Mouse (Mus musculus): ENCODE measurements around the gene Rab40c. TPM values are rescaled to one million over a fixed set of nuclear protein-coding genes. Genes with fewer than 3 reads are reported as not detected.
"Not testable (repeated sequence)": the region's sequence is repeated elsewhere in the genome, so short reads cannot be mapped to it uniquely, and the experiment has no call there.

The Rab40c gene
- total RNA-seq, 2 experiments from 2014 or later, result 48.6 to 52.2 TPM

DNA sequence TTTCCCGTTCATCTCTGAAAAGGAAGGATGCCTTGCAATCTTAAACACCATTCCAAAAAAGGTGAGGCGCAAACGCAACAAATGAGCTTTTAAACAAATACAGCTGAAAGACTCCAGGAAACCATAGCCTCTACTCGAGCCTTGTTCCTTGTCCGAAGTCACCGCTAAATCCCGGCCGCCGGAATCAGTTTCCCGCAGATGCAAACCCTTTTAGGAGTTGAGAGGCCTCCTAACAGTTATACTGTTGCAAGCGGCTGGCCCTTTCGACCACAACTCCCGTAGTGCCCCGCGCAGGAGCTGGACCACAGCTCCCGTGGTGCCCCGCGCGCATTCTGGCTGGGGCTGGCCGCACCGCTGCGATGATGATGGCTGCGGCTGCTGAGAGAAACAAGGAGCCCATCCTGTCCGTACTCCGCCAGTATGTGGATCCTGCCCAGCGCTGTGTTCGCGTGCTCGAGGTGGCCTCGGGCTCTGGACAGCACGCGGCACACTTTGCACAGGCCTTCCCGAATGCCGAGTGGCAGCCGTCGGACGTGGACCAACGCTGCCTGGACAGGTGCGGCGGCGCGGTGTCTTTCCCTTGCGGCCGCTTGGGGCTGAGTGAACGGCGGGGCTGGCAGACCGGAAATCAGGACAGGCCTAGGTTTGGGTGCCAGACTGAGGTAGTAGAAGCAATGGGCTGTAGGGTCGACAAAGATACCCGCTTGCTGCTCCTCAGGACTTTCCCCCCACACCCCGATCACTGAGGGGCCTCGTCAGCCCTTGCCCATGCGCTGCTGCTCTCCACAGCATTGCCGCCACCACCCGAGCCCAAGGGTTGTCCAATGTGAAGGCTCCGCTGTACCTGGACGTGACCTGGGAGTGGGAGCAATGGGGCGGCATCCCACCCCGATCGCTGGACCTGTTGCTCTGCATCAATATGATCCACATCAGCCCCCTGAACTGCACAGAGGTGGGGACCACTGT lies 44.1 kb downstream of the Rab40c start:
- DNase-seq (ENCODE audit: low spot score in 2 of 2), result peak; percentile 91 to 93

DNA sequence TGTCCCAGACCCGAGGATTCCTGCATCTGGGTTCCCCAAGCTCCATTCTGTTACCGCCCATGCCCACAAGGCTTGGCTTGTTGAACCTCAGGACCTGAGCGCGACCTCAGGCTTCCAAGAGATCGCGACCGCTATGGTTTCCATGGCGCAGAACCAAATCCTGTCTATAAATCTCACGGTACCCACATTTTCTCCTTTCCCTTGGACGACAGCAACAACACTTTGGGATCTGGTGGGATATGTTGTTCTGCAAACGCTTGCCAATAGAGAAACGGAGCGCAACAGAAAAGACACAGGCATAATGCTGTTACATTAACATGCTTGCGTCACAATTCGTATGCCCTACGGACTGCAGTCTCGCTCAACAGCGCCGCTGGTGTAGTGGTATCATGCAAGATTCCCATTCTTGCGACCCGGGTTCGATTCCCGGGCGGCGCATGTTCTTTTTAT lies 44.8 kb downstream of the Rab40c start, which contains the start of gene Mettl26:
Gene Mettl26, plus strand, starts transcription at position 354 of the 450 bp plus-strand sequence.
- peak; percentile 98 to 99 for DNase-seq (ENCODE audit: low spot score in 2 of 2)

- DNase-seq (ENCODE audit: low spot score in 2 of 2), result no peak
Observed at GRCm38 (mm10) chr17:25874148-25874720, 45.3 kb downstream of the Rab40c start.

DNA sequence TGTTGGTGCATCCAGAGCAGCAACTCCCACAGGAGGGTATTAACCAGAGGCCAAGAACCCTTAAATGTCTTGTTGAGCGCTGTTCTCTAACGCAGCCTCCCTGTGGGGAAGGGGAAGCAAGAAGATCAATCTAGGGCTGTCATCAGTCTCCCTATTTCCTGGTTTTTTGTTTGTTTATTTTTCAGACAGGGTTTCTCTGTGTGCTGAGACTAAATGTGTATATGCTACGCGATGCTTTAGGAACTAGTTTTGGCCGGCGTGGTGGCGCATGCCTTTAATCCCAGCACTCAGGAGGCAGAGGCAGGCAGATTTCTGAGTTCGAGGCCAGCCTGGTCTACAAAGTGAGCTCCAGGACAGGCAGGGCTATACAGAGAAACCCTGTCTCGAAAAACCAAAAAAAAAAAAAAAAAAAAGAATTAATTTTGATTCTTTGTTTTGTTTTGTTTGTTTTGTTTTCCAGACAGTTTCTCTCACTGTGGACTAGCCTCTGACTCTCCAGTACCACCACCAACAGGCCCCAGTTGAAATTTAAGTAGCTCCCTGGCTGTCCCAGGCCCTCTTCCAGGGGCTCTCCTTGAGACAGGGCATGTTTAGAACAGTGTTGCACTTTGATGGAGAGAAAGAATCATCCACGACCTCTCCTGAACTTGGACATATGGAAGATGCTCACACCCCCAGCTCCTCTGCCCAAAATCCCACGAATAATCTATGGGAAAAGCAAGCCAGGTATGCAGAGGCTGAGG lies 46.0 kb downstream of the Rab40c start:
- DNase-seq (ENCODE audit: low spot score in 2 of 2), result no peak

DNA sequence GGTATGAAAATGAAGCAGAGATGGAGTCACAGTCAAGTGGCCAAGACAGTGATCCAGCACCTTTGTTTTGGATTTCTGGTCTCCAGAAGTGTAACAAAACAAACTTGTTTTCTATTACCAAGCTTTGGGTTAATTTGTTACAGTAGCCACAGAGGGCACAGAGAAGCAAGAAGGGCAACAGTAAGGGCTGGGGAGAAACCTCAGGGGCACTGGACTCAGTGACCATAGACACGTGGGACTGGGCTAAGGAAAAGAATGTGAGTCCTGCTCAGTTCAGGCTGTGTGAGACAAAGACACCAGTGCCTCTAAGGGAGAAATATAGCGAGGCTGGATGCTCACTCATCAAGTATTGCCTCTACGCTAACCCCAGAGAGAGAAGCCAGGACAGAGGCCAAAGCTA lies 46.9 kb downstream of the Rab40c start:
- DNase-seq (ENCODE audit: low spot score in 2 of 2), result no peak

DNA sequence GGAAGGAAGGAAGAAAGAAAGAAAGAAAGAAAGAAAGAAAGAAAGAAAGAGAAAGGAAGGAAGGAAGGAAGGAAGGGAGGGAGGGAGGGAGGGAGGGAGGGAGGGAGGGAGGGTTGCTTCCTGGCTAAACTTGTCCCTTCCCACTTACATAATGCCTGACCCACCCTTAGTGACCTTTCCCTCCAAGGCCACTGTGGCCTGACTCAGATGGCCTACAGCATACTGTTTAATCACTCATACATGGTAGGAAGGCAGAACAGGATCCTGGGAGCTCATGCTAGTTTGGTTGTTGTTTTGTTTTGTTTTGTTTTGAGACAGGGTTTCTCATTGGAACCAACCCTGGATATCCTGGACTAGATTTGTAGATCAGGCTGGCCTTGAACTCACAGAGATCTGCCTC lies 48.0 kb downstream of the Rab40c start:
- DNase-seq (ENCODE audit: low spot score in 2 of 2), result not testable (repeated sequence)

GRCm38 (mm10) chr17:25869954-25870353 lies 49.6 kb downstream of the Rab40c start:
- DNase-seq (ENCODE audit: low spot score in 2 of 2), result no peak

- no peak for DNase-seq (ENCODE audit: low spot score in 2 of 2)
Observed at GRCm38 (mm10) chr17:25869498-25869897, 50.0 kb downstream of the Rab40c start.

- DNase-seq (ENCODE audit: low spot score in 2 of 2), result peak; percentile 78 to 87
Observed at GRCm38 (mm10) chr17:25868601-25869191, 50.8 kb downstream of the Rab40c start, which contains the start of gene Mcrip2. TSS of gene Mcrip2 (minus strand) at chr17:25868764.

DNA sequence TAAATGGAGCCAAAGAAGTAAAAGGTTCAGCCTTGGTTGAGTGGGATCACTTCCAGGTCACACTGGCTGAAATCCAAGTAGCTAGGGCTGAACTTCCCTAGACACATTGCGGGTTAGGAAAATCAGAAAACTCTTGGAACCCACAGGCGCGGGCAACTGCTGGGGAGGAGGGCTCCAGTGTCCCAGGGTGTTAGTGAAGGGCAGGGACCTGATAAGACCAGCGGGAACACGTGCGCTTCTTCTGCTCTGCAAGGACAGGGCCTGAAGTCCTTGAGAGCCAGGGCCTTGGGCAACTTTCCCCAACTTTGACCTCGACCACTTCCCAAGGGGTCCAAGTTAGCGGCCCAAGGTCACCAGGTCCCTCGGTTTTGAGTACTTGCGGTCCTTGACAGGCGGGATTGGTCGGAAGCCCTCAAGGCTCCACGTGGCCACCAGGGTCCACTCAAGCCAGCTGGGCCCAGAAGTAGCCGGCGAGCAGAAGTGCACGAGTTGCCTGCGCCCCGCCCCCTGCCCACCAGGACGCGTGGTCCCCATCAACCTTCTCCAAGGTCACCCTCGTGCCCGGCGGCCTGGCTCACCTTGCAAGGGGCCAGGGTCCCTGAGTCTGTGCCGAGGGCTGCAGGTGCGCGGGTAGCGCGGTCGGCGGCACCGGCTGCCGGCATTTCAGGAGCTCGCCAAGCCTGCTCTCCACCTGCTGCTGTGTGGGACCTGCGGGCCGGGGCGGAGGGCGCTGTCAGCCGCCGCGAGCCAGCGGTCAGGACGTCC lies 51.5 kb downstream of the Rab40c start:
- DNase-seq (ENCODE audit: low spot score in 2 of 2), result peak in 1 of 2 experiments; percentile 28

GRCm38 (mm10) chr17:25867509-25867835 lies 52.1 kb downstream of the Rab40c start:
- DNase-seq (ENCODE audit: low spot score in 2 of 2), result no peak

DNA sequence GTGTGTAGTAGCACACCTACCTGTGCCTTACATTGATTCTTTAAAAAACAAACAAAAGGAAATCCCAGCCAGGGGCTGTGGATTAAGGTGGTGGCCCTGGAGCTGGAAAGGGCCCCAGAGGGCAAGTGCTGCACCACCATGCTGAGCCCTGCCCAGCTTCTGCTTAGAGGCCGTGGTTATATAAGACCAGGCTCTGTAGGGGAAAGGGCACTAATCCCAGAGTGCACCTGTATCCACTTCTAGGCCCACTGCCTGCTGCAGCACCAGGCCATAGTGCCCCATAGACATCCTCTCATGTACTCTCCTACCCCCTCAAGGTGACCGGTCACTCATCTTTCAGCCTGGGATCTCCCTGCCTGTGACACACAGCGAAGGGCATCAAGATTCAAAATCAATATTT lies 53.4 kb downstream of the Rab40c start:
- DNase-seq (ENCODE audit: low spot score in 2 of 2), result no peak

- no peak for DNase-seq (ENCODE audit: low spot score in 2 of 2)
Observed at GRCm38 (mm10) chr17:25865288-25865687, 54.2 kb downstream of the Rab40c start.

DNA sequence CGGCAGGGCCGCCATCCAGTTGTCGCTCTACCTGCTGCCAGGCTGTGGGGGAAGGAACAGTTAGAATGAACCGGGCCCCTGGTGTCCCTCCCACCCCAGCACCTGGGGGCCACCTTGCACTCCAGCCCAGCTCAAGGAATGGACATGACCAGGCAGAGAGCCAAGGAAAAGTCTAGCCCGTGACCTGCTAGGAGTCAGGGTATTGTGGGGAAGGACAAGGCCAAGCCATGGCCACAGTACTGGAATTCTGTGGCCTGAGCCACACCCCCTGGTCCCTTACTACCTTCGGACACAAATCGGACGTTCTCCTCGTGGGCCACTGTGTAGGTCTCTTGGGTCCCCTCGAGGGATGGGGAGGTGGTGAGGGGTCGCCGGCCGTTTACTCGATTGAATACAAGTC lies 55.2 kb downstream of the Rab40c start:
- DNase-seq (ENCODE audit: low spot score in 2 of 2), result no peak

DNA sequence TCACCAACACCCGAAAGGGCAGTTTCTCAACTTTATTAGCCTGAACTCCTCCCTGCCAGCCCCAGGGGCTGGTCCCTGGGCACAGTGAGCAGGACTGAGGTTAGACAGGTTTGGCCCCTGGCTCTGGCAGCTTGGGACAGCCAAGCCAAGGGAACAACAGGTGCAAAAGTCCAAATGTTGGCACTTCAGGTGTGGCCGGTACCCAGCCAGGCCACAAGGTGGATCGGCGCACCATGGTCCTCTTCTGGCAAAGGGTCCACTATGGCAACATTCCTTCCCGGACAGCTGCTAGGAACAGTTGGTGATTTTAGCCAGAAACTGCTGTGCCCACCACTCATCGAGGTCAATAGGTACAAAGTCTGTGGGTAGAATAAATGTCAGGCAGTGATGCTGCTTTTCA lies 55.8 kb downstream of the Rab40c start:
- no peak for DNase-seq (ENCODE audit: low spot score in 2 of 2)

GRCm38 (mm10) chr17:25861704-25862612 lies 57.6 kb downstream of the Rab40c start:
- DNase-seq (ENCODE audit: low spot score in 2 of 2), result no peak

GRCm38 (mm10) chr17:25860832-25861703 lies 58.5 kb downstream of the Rab40c start, which contains the start of gene Wdr90:
TSS of gene Wdr90 (minus strand) at chr17:25861501.
- DNase-seq (ENCODE audit: low spot score in 2 of 2), result peak; percentile 88 to 94

DNA sequence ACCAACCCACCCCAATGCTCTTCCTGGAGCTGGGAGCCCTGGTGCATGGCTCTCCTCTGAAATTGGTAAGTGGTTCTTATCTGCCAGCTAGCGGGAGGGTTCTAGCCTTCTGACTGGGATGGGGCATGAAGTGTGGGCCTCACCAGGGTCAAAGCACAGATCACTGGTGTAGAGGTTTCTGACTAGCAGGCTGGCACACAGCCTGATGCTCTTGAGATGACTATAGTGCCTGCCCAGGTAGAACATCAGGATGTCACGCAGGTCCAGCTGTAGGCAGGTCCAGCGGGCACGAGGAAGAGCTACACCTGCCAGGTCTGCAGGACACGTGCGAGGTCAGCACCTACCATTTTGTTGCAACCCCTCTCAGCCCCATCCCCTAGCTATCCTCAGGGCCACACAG lies 59.3 kb downstream of the Rab40c start:
- DNase-seq (ENCODE audit: low spot score in 2 of 2), result no peak

Measured in layer of hippocampus, postnatal 14 days (tissue).